Comparison of ENCODE assay signal across 8 mouse cellular contexts in the genomic region with DNA sequence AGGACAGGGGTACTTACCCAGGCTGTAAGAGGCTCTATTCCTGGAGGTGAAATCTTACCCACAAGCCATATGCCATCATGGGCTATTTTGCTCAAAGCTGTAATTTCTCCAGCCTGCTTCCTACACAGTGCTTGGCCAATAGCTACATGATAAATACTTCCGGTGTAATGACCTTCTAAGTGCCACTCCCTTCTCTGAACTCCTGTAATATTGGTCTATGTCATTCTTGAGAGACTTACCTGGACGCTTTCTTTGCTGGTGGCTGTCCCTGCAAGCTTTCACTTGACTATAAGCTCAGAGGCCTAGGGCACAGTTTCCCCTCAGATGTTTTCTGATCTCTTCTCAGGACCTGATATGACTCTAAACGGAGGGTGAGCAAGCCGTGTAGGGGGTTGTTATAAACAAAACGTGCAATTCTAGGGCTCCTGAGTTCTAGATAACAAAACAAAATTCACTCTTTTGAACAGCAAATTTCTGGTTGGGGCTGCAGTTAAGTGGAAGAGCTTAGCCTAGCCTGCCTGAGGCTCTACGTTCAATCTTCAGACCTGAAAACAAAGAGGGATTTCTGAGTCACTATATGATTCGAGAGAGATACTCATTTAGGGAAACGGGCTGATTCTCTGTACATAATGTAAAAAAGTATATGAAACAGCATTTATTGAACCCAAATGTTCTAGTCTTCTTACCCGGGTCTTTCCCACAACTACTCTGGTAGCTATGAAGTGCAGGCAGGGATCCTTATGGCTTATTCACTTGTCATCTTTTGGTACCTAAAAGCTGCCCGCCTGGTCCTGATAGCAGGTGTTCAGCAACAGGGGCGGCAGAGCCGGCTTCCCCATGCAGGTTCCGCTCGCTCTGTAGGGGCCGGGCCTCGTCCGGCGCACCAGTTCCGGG. TPM values are rescaled to one million over a fixed set of nuclear protein-coding genes. Genes with fewer than 3 reads are reported as not detected.
A peak's percentile ranks its signal among the peaks of the same experiment; 100 is the strongest.
DNase-seq lines count a peak whose midpoint lies in the region; ATAC-seq and TF ChIP-seq lines count a peak whose summit lies in the region.

No protein-coding gene starts in this region.

- no peaks in the 10 kb centered on the region for H3K36me3 ChIP-seq in heart, embryonic 10.5 days
- H3K36me3 ChIP-seq in C2C12 (ENCODE audit: control insufficient read depth, insufficient read depth): peaks cover 18% of the 10 kb centered on the region
- no peaks in the 10 kb centered on the region for H3K36me3 ChIP-seq in forebrain, embryonic 16.5 days (ENCODE audit: control insufficient read depth, insufficient read depth)
- no peaks in the 10 kb centered on the region; the same call in 1 of the 2 replicates for H3K36me3 ChIP-seq in macrophage (ENCODE audit: inconsistent target)

- peaks cover 41% of the 10 kb centered on the region for H3K79me3 ChIP-seq in C2C12 (ENCODE audit: low read depth)

- H3K4me2 ChIP-seq in forebrain, embryonic 16.5 days (ENCODE audit: low read length): peak overlapping the region; percentile 70

- peak overlapping the region; percentile 82 for H3K9ac ChIP-seq in forebrain, embryonic 16.5 days (replicated peaks; ENCODE audit: low read depth, low read length)

- no peak for DNase-seq in heart, embryonic 10.5 days (ENCODE audit: low spot score)
- DNase-seq in heart, adult 9 months (ENCODE audit: low spot score in 2 of 2): no peak
- no peak for DNase-seq in left cerebral cortex, postnatal 4 days
- no peak for DNase-seq in thymus, postnatal 14 days

- intact Hi-C loops in left cerebral cortex, postnatal 4 days (cut with DNase I): no loop called here

- H3K9me3 ChIP-seq in heart, embryonic 10.5 days: no peaks in the 10 kb centered on the region
- H3K9me3 ChIP-seq in forebrain, embryonic 16.5 days (ENCODE audit: control insufficient read depth, low read length): no peaks in the 10 kb centered on the region

- H3K4me3 ChIP-seq in heart, embryonic 10.5 days: peak overlapping the region; percentile 95
- H3K4me3 ChIP-seq in C2C12 (ENCODE audit: insufficient read depth, poor library complexity, severe bottlenecking) (peak overlapping the region; percentile 89), macrophage (ENCODE audit: inconsistent target) (peak overlapping the region; percentile 73)
- H3K4me3 ChIP-seq in forebrain, embryonic 16.5 days (replicated peaks; ENCODE audit: low read length): peak overlapping the region; percentile 85

- H3K79me2 ChIP-seq in C2C12 (ENCODE audit: control insufficient read depth, insufficient read depth) (peaks cover 60% of the 10 kb centered on the region), macrophage (ENCODE audit: inconsistent target) (peaks cover 72% of the 10 kb centered on the region)

- 18% methylated on average over 19 of the region's 19 CpGs for WGBS in heart, embryonic 10.5 days
- WGBS in forebrain, embryonic 16.5 days: 18% methylated on average over 19 of the region's 19 CpGs
- WGBS in macrophage (ENCODE audit: missing documents): 12% methylated on average over 10 of the region's 19 CpGs

- ATAC-seq in forebrain, embryonic 16.5 days: no peak; the same call in 1 of the 2 replicates
- no peak for ATAC-seq in megakaryocyte progenitor cell, adult 5-6 weeks (replicated peaks; ENCODE audit: poor library complexity)

- H3ac ChIP-seq in C2C12 (ENCODE audit: control insufficient read depth, insufficient read length, low read depth): peak overlapping the region; percentile 79

- no peaks in the 10 kb centered on the region for H3K27me3 ChIP-seq in heart, embryonic 10.5 days (ENCODE audit: insufficient read depth, poor library complexity, severe bottlenecking)
- no peaks in the 10 kb centered on the region for H3K27me3 ChIP-seq in C2C12 (ENCODE audit: control insufficient read depth, insufficient read depth, insufficient read length)
- H3K27me3 ChIP-seq in forebrain, embryonic 16.5 days (replicated peaks; ENCODE audit: control insufficient read depth, insufficient read depth, low read length): no peaks in the 10 kb centered on the region

- H3K27ac ChIP-seq in heart, embryonic 10.5 days: peak overlapping the region; percentile 98
- H3K27ac ChIP-seq in forebrain, embryonic 16.5 days (ENCODE audit: low read length): peak overlapping the region; percentile 70
- H3K27ac ChIP-seq in macrophage: peak overlapping the region; percentile 91

- peaks cover 55% of the 10 kb centered on the region for H3K4me1 ChIP-seq in heart, embryonic 10.5 days
- H3K4me1 ChIP-seq in forebrain, embryonic 16.5 days (replicated peaks; ENCODE audit: control insufficient read depth, insufficient read depth, low read length): peaks cover 37% of the 10 kb centered on the region

- TF ChIP-seq CTCF in C2C12 (IDR thresholded peaks at IDR 0.05; ENCODE audit: control insufficient read depth, insufficient read depth, insufficient read length): no peak

TF ChIP-seq in C2C12, 6 proteins besides CTCF, POLR2A, EP300 and RAD21:
- no peak for TF ChIP-seq MYOD1 (IDR thresholded peaks at IDR 0.05; ENCODE audit: control insufficient read depth, insufficient read length, low read depth)
- TF ChIP-seq MYOG (IDR thresholded peaks at IDR 0.05; ENCODE audit: control insufficient read depth, extremely low read depth, insufficient read length): no peak
- TF ChIP-seq FOSL1 (IDR thresholded peaks at IDR 0.05; ENCODE audit: insufficient read depth, low read length, poor library complexity, severe bottlenecking): no peak
- TF ChIP-seq MAX (IDR thresholded peaks at IDR 0.05): no peak
- TF ChIP-seq USF1 (IDR thresholded peaks at IDR 0.05; ENCODE audit: low read depth): no peak
- no peak for TF ChIP-seq CEBPB (IDR thresholded peaks at IDR 0.05; ENCODE audit: low read depth)

RNA-seq across cellular contexts. Expression of a gene that starts 0.8 kb away (rescaled TPM):
- polyA plus RNA-seq in heart, embryonic 10.5 days (2016; fragmentation: Nextera tagmentation; extraction: Ambion mirVana): 450 and 452 TPM in 2 replicates
- polyA plus RNA-seq in C2C12 (2012; fragmentation: generic; extraction: Trizol): 362 TPM
- 311 and 321 TPM in 2 replicates for polyA plus RNA-seq in forebrain, embryonic 16.5 days (2015; fragmentation: Nextera tagmentation; extraction: Ambion mirVana)
- total RNA-seq in macrophage (2018; cell fraction: chromatin; rRNA removed): 100 to 1,000 TPM; 159 to 332 (median 238) TPM
- total RNA-seq in macrophage (2018; cell fraction: cytosol; rRNA removed): 100 to 1,000 TPM; 379 to 591 (median 456) TPM
- 100 to 1,000 TPM; 176 to 252 (median 211) TPM for total RNA-seq in macrophage (2018; cell fraction: nucleus; rRNA removed)
- polyA plus RNA-seq in macrophage (2018): 485 to 769 TPM (median 513 TPM) in 3 replicates
- 409 and 415 TPM in 2 replicates for total RNA-seq in megakaryocyte progenitor cell, adult 5-6 weeks (2015)
- total RNA-seq in megakaryocyte progenitor cell, adult 5-6 weeks (2017): 139 and 157 TPM in 2 replicates
- 100 to 1,000 TPM; 298 to 302 TPM for total RNA-seq in left cerebral cortex, postnatal 4 days (2021)
